Mouse (Mus musculus) limb, embryonic 12.5 days (tissue): ENCODE measurements around the gene Mdc1. TPM values are rescaled to one million over a fixed set of nuclear protein-coding genes. Genes with fewer than 3 reads are reported as not detected.

ENCODE experiments used
- ATAC-seq: fragments of 200-750 bp; cut with Nextera tagmentation; 2 replicates; pipeline ENCODE4 v1.8.0; 2017; ENCODE audit warnings: low read depth, moderate TSS enrichment; ENCODE audit not compliant: insufficient number of reproducible peaks, insufficient read depth, low FRiP score, low TSS enrichment
- H3K27ac ChIP-seq: fragments of 300-500 bp; sonication (generic); 2 replicates; pipeline ENCODE4 v1.5.1; 2016; ENCODE audit warnings: mild to moderate bottlenecking, moderate library complexity
- H3K27me3 ChIP-seq: fragments of 300-500 bp; sonication (generic); 2 replicates; pipeline ENCODE4 v1.6.1; 2016; ENCODE audit warnings: mild to moderate bottlenecking, moderate library complexity
- H3K36me3 ChIP-seq: fragments of 300-500 bp; sonication (generic); 2 replicates; pipeline ENCODE4 v1.6.1; 2016; ENCODE audit warnings: mild to moderate bottlenecking, moderate library complexity
- H3K4me1 ChIP-seq: fragments of 300-500 bp; sonication (generic); replicated peaks from 2 replicates; pipeline ENCODE4 v1.6.1; 2016
- H3K4me2 ChIP-seq: fragments of 300-500 bp; sonication (generic); 2 replicates; pipeline ENCODE4 v1.6.1; 2016; ENCODE audit warnings: mild to moderate bottlenecking, moderate library complexity
- H3K4me3 ChIP-seq: fragments of 300-500 bp; sonication (generic); replicated peaks from 2 replicates; pipeline ENCODE4 v1.5.1; 2016; ENCODE audit warnings: mild to moderate bottlenecking
- H3K9ac ChIP-seq: fragments of 300-500 bp; sonication (generic); replicated peaks from 2 replicates; pipeline ENCODE4 v1.6.1; 2016; ENCODE audit warnings: mild to moderate bottlenecking, moderate library complexity
- H3K9me3 ChIP-seq: fragments of 300-500 bp; sonication (generic); 2 replicates; pipeline ENCODE4 v1.6.1; 2016; ENCODE audit warnings: mild to moderate bottlenecking, moderate library complexity
- WGBS: fragments of 180-500 bp; shearing (Covaris S2); methylation state at CpG from one replicate; pipeline ENCODE4 v1.1.7; 2016; 5-methylcytosine and 5-hydroxymethylcytosine counted together
- polyA plus RNA-seq: library from polyadenylated mRNA; unstranded; fragments of >200 nt; fragmentation: Nextera tagmentation; extraction: Ambion mirVana; gene quantifications from 2 replicates; pipeline ENCODE4 v1.2.1, GENCODE M21; 2016

Gene Mdc1
- polyA plus RNA-seq, 1 experiment from 2014 or later = 16.9 TPM

- H3K36me3 ChIP-seq = peaks cover 35% of the 10 kb centered on the region
- no peaks in the 10 kb centered on the region for H3K9me3 ChIP-seq
- H3K9ac ChIP-seq = peak within 1 kb of the TSS; percentile 74
- peak; percentile 87 for ATAC-seq
- peak within 1 kb of the TSS; percentile 64 for H3K4me3 ChIP-seq
- peak within 1 kb of the TSS; percentile 95 for H3K4me2 ChIP-seq
- WGBS = under 1% methylated on average over 45 of the region's 47 CpGs
- peaks cover 24% of the 10 kb centered on the region for H3K4me1 ChIP-seq
- H3K27ac ChIP-seq = peak within 1 kb of the TSS; percentile 89
- peaks cover 4% of the 10 kb centered on the region; the same call in 1 of the 2 replicates for H3K27me3 ChIP-seq
Measured at GRCm38 (mm10) chr17:35822964-35823937, 18.1 kb upstream of the Mdc1 start, which contains the start of gene Flot1. Gene Flot1, plus strand, starts transcription at chr17:35823230.

GRCm38 (mm10) chr17:35824402-35824801, 16.9 kb upstream of the Mdc1 start:
- WGBS = 30% methylated on average over 7 of the region's 7 CpGs
- Histone ChIP-seq H3K4me3 (peak overlapping the region; percentile 64), H3K4me2 (peak overlapping the region; percentile 95), H3K27me3 (peaks cover 4% of the 10 kb centered on the region; the same call in 1 of the 2 replicates), H3K4me1 (peaks cover 24% of the 10 kb centered on the region), H3K9me3 (no peaks in the 10 kb centered on the region), H3K36me3 (peaks cover 40% of the 10 kb centered on the region), H3K27ac (peak overlapping the region; percentile 89; the same call in 1 of the 2 replicates), H3K9ac (peak overlapping the region; percentile 74; the same call in 1 of the 2 replicates)
- ATAC-seq = no peak

- Histone ChIP-seq H3K27me3 (peaks cover 4% of the 10 kb centered on the region; the same call in 1 of the 2 replicates), H3K4me3 (no peak overlapping the region), H3K27ac (no peak overlapping the region), H3K36me3 (peaks cover 43% of the 10 kb centered on the region), H3K9ac (no peak overlapping the region), H3K4me2 (no peak overlapping the region), H3K9me3 (no peaks in the 10 kb centered on the region), H3K4me1 (peaks cover 32% of the 10 kb centered on the region)
- 94% methylated on average over 13 of the region's 13 CpGs for WGBS
- no peak for ATAC-seq
Measured at GRCm38 (mm10) chr17:35825109-35825850, 16.0 kb upstream of the Mdc1 start.

GRCm38 (mm10) chr17:35829737-35830136, 11.6 kb upstream of the Mdc1 start:
- peak; percentile 48 for ATAC-seq
- Histone ChIP-seq H3K27me3 (no peaks in the 10 kb centered on the region), H3K9ac (0 out of 2 replicates have a peak overlapping the region, but pooled peaks have one; percentile 27), H3K9me3 (no peaks in the 10 kb centered on the region), H3K36me3 (peaks cover 82% of the 10 kb centered on the region), H3K4me2 (peak overlapping the region; percentile 45), H3K4me1 (peaks cover 26% of the 10 kb centered on the region), H3K4me3 (peak overlapping the region; percentile 18), H3K27ac (peak overlapping the region; percentile 72)
- WGBS = 1% methylated on average over 21 of the region's 21 CpGs

GRCm38 (mm10) chr17:35832400-35833238, 8.7 kb upstream of the Mdc1 start:
- Histone ChIP-seq H3K36me3 (peaks cover 76% of the 10 kb centered on the region), H3K4me3 (no peak overlapping the region; the same call in 1 of the 2 replicates), H3K9me3 (no peaks in the 10 kb centered on the region), H3K9ac (no peak overlapping the region), H3K27ac (0 out of 2 replicates have a peak overlapping the region, but pooled peaks have one; percentile 5), H3K27me3 (no peaks in the 10 kb centered on the region), H3K4me1 (peaks cover 40% of the 10 kb centered on the region), H3K4me2 (no peak overlapping the region)
- ATAC-seq = no peak
- WGBS = 66% methylated on average over 8 of the region's 8 CpGs

GRCm38 (mm10) chr17:35833239-35833751, 8.0 kb upstream of the Mdc1 start:
- peaks cover 70% of the 10 kb centered on the region for H3K36me3 ChIP-seq
- no peaks in the 10 kb centered on the region for H3K27me3 ChIP-seq
- no peak overlapping the region for H3K9ac ChIP-seq
- no peaks in the 10 kb centered on the region for H3K9me3 ChIP-seq
- WGBS = 22% methylated on average over 5 of the region's 5 CpGs
- no peak overlapping the region for H3K27ac ChIP-seq
- H3K4me3 ChIP-seq = no peak overlapping the region
- peaks cover 40% of the 10 kb centered on the region for H3K4me1 ChIP-seq
- no peak overlapping the region for H3K4me2 ChIP-seq
- ATAC-seq = no peak

- Histone ChIP-seq H3K9me3 (no peaks in the 10 kb centered on the region), H3K27ac (no peak overlapping the region), H3K36me3 (peaks cover 66% of the 10 kb centered on the region), H3K9ac (no peak overlapping the region), H3K27me3 (no peaks in the 10 kb centered on the region), H3K4me1 (peaks cover 40% of the 10 kb centered on the region), H3K4me2 (peak overlapping the region; percentile 1), H3K4me3 (no peak overlapping the region)
- WGBS = 60% methylated on average over 5 of the region's 5 CpGs
- no peak for ATAC-seq
Measured at GRCm38 (mm10) chr17:35833894-35834293, 7.4 kb upstream of the Mdc1 start.

- Histone ChIP-seq H3K27ac (0 out of 2 replicates have a peak overlapping the region, but pooled peaks have one; percentile 41), H3K9me3 (no peaks in the 10 kb centered on the region), H3K9ac (peak overlapping the region; percentile 52), H3K27me3 (no peaks in the 10 kb centered on the region), H3K4me1 (peaks cover 41% of the 10 kb centered on the region), H3K4me2 (peak overlapping the region; percentile 74), H3K36me3 (peaks cover 66% of the 10 kb centered on the region), H3K4me3 (peak overlapping the region; percentile 81)
- WGBS = 81% methylated on average over 26 of the region's 26 CpGs
- ATAC-seq = no peak
Measured at GRCm38 (mm10) chr17:35834696-35835422, 6.5 kb upstream of the Mdc1 start.

GRCm38 (mm10) chr17:35835424-35836140, 5.7 kb upstream of the Mdc1 start:
- Histone ChIP-seq H3K27ac (0 out of 2 replicates have a peak overlapping the region, but pooled peaks have one; percentile 41), H3K9ac (peak overlapping the region; percentile 96), H3K4me1 (peaks cover 34% of the 10 kb centered on the region), H3K36me3 (peaks cover 59% of the 10 kb centered on the region), H3K9me3 (no peaks in the 10 kb centered on the region), H3K27me3 (no peaks in the 10 kb centered on the region), H3K4me3 (peak overlapping the region; percentile 81), H3K4me2 (peak overlapping the region; percentile 74)
- WGBS = 83% methylated on average over 26 of the region's 26 CpGs
- no peak for ATAC-seq
